ENCODE assay signal across 15 mouse cellular contexts in genomic region chr9:22649606-22650005, GRCm38 (mm10).
DNase-seq lines count a peak whose midpoint lies in the region; ATAC-seq and TF ChIP-seq lines count a peak whose summit lies in the region.
"Had no signal": no experiment of that assay in that cellular context is flagged by ENCODE, and none has a peak within 500 bp of the region (broad histone marks: within the 10 kb centered on the region; RNA-seq: fewer than 3 reads in every experiment).

No protein-coding gene starts in this region.

- dilution Hi-C loops in CH12.LX (cut with MboI; ENCODE audit: extremely low pct_ligation_motif_present, extremely low pct_unique_long_range_greater_than_20kb, low sequenced_read_pairs): no loop called here

- peak; percentile 21 for DNase-seq in 416B (ENCODE audit: low read depth)
- DNase-seq in CH12.LX (ENCODE audit: extremely low read depth): peak; percentile 86
- peak; percentile 72 to 75 for DNase-seq in spleen, postnatal 36 days (ENCODE audit: low spot score in 2 of 2)
- DNase-seq in neural tube, embryonic 10.5 days (ENCODE audit: extremely low spot score, low spot score): no peak
- DNase-seq in frontal cortex, adult 2 months (ENCODE audit: extremely low spot score in 1 of 2, low spot score in 1 of 2): no peak
- DNase-seq in heart, embryonic 10.5 days (ENCODE audit: low spot score): no peak
- DNase-seq in c-Kit-positive CD71-positive TER-119-positive erythroid progenitor cells, embryonic 14.5 days (ENCODE audit: low spot score): no peak
- DNase-seq: adrenal gland, postnatal 10 days; kidney, adult 2 months; liver had no signal

- H3K4me2 ChIP-seq in CH12.LX (ENCODE audit: insufficient read depth, low read depth, poor library complexity, severe bottlenecking): peak overlapping the region; percentile 12
- H3K4me2 ChIP-seq: heart, embryonic 12.5 days; hindbrain, embryonic 12.5 days; lung, embryonic 15.5 days; midbrain, embryonic 15.5 days had no signal

- peak; percentile 83 for ATAC-seq in megakaryocyte, adult 5-6 weeks (ENCODE audit: poor library complexity, severe bottlenecking)
- ATAC-seq: midbrain, embryonic 15.5 days had no signal

- peak; percentile 91 for TF ChIP-seq EP300 in CH12.LX (IDR thresholded peaks at IDR 0.05; ENCODE audit: low read length)

- TF ChIP-seq CTCF in CH12.LX (conservative IDR thresholded peaks at IDR 0.05 in 1 of 2, IDR thresholded peaks at IDR 0.05 in 1 of 2; ENCODE audit: low read depth in 2 of 2, low read length in 2 of 2): no peak

- 80% methylated on average over 10 of the region's 10 CpGs for WGBS in heart, embryonic 10.5 days

- no peak overlapping the region for H3K4me3 ChIP-seq in CH12.LX (replicated peaks in 1 of 3; ENCODE audit: low read depth in 2 of 3, low read length in 2 of 3, poor library complexity in 1 of 3)
- no peak overlapping the region for H3K4me3 ChIP-seq in heart, embryonic 10.5 days
- H3K4me3 ChIP-seq: heart, embryonic 12.5 days; hindbrain, embryonic 12.5 days; lung, embryonic 15.5 days; midbrain, embryonic 15.5 days had no signal

- H3K27me3 ChIP-seq in CH12.LX (replicated peaks): no peaks in the 10 kb centered on the region
- H3K27me3 ChIP-seq in heart, embryonic 10.5 days (ENCODE audit: insufficient read depth, poor library complexity, severe bottlenecking): no peaks in the 10 kb centered on the region
- H3K27me3 ChIP-seq: heart, embryonic 12.5 days; hindbrain, embryonic 12.5 days; lung, embryonic 15.5 days; midbrain, embryonic 15.5 days had no signal

- in situ Hi-C loops in CH12.LX (cut with MboI; ENCODE audit: low pct_ligation_motif_present, low pct_unique_long_range_greater_than_20kb, low sequenced_read_pairs): no loop called here

- peak overlapping the region; percentile 33; the same call in 1 of the 2 replicates for H3K27ac ChIP-seq in CH12.LX (ENCODE audit: insufficient read depth, low read depth)
- H3K27ac ChIP-seq in heart, embryonic 10.5 days: no peak overlapping the region
- H3K27ac ChIP-seq: hindbrain, embryonic 12.5 days; lung, embryonic 15.5 days; midbrain, embryonic 15.5 days had no signal

- no peaks in the 10 kb centered on the region for H3K36me3 ChIP-seq in CH12.LX (replicated peaks in 1 of 2; ENCODE audit: control insufficient read depth in 1 of 2, insufficient read depth in 1 of 2, low read length in 1 of 2)
- no peaks in the 10 kb centered on the region for H3K36me3 ChIP-seq in heart, embryonic 10.5 days
- H3K36me3 ChIP-seq: hindbrain, embryonic 12.5 days; lung, embryonic 15.5 days; midbrain, embryonic 15.5 days had no signal

- H3K79me2 ChIP-seq in CH12.LX (replicated peaks; ENCODE audit: control insufficient read depth, extremely low read depth, insufficient read depth, poor library complexity, severe bottlenecking): no peaks in the 10 kb centered on the region

- no peak; the same call in none of the 2 replicates for TF ChIP-seq RAD21 in CH12.LX (IDR thresholded peaks at IDR 0.05; ENCODE audit: low read depth, low read length)

- H3K9ac ChIP-seq in CH12.LX (ENCODE audit: insufficient read depth, low read depth): no peak overlapping the region
- H3K9ac ChIP-seq: heart, embryonic 12.5 days; hindbrain, embryonic 12.5 days; lung, embryonic 15.5 days; midbrain, embryonic 15.5 days had no signal

- H3K9me3 ChIP-seq in CH12.LX (replicated peaks; ENCODE audit: low read length): peaks cover 4% of the 10 kb centered on the region
- no peaks in the 10 kb centered on the region for H3K9me3 ChIP-seq in heart, embryonic 10.5 days
- H3K9me3 ChIP-seq: heart, embryonic 12.5 days; lung, embryonic 15.5 days; midbrain, embryonic 15.5 days had no signal

- peaks cover 8 to 28% of the 10 kb centered on the region in 2 experiments for H3K4me1 ChIP-seq in CH12.LX (ENCODE audit: control insufficient read depth in 1 of 2, insufficient read depth in 2 of 2)
- no peaks in the 10 kb centered on the region for H3K4me1 ChIP-seq in heart, embryonic 10.5 days
- H3K4me1 ChIP-seq: heart, embryonic 12.5 days; hindbrain, embryonic 12.5 days; lung, embryonic 15.5 days; midbrain, embryonic 15.5 days had no signal

- peak; percentile 45 for TF ChIP-seq POLR2A in CH12.LX (IDR thresholded peaks at IDR 0.05; ENCODE audit: low read depth, low read length)

TF ChIP-seq in CH12.LX, 34 proteins besides CTCF, POLR2A, EP300 and RAD21:
- TF ChIP-seq ETS1 (conservative IDR thresholded peaks at IDR 0.05; ENCODE audit: low read depth, low read length) (peak; percentile 62; the same call in 1 of the 2 replicates), NELFE (IDR thresholded peaks at IDR 0.05; ENCODE audit: low read depth, low read length) (no peak), ZNF384 (IDR thresholded peaks at IDR 0.05; ENCODE audit: low read depth, low read length) (no peak), ZC3H11A (IDR thresholded peaks at IDR 0.05; ENCODE audit: low read depth, low read length) (no peak), TBP (conservative IDR thresholded peaks at IDR 0.05; ENCODE audit: low read depth, low read length) (peak; percentile 55; the same call in 1 of the 2 replicates), ELF1 (IDR thresholded peaks at IDR 0.05; ENCODE audit: low read depth, low read length) (peak; percentile 88), UBTF (IDR thresholded peaks at IDR 0.05; ENCODE audit: low read depth, low read length) (no peak), POLR2AphosphoS2 (IDR thresholded peaks at IDR 0.05; ENCODE audit: low read depth, low read length) (no peak), TCF12 (IDR thresholded peaks at IDR 0.05; ENCODE audit: low read depth, low read length) (peak; percentile 86), ZMIZ1 (IDR thresholded peaks at IDR 0.05; ENCODE audit: low read depth, low read length) (no peak), JUN (IDR thresholded peaks at IDR 0.05; ENCODE audit: insufficient read depth, low read depth, low read length) (peak; percentile 65), JUND (conservative IDR thresholded peaks at IDR 0.05; ENCODE audit: low read depth, low read length) (peak; percentile 86), KAT2A (IDR thresholded peaks at IDR 0.05; ENCODE audit: insufficient replicate concordance, low read length) (no peak), BHLHE40 (IDR thresholded peaks at IDR 0.05; ENCODE audit: low read depth, low read length) (peak; percentile 92), HCFC1 (IDR thresholded peaks at IDR 0.05; ENCODE audit: low read depth, low read length) (no peak), MAZ (IDR thresholded peaks at IDR 0.05; ENCODE audit: low read depth, low read length) (no peak), MAFK (IDR thresholded peaks at IDR 0.05; ENCODE audit: insufficient replicate concordance, low read length) (no peak), SMC3 (IDR thresholded peaks at IDR 0.05; ENCODE audit: low read depth, low read length) (peak; percentile 3; the same call in 1 of the 2 replicates), IRF4 (IDR thresholded peaks at IDR 0.05; ENCODE audit: low read depth, low read length) (peak; percentile 97), E2F4 (IDR thresholded peaks at IDR 0.05; ENCODE audit: insufficient replicate concordance, low read depth, low read length) (no peak), USF2 (conservative IDR thresholded peaks at IDR 0.05; ENCODE audit: low read depth, low read length) (no peak), MXI1 (IDR thresholded peaks at IDR 0.05; ENCODE audit: low read depth, low read length) (peak; percentile 26; the same call in 1 of the 2 replicates), MEF2A (IDR thresholded peaks at IDR 0.05; ENCODE audit: borderline replicate concordance, low read depth, low read length) (peak; percentile 74), GABPA (IDR thresholded peaks at IDR 0.05; ENCODE audit: insufficient replicate concordance, low read depth, low read length) (no peak), USF1 (IDR thresholded peaks at IDR 0.05; ENCODE audit: low read depth, low read length) (no peak), MYC (IDR thresholded peaks at IDR 0.05; ENCODE audit: low read depth, low read length) (peak; percentile 94), PAX5 (IDR thresholded peaks at IDR 0.05; ENCODE audit: low read length) (no peak), ZKSCAN1 (IDR thresholded peaks at IDR 0.05; ENCODE audit: borderline replicate concordance, low read depth, low read length) (no peak), RCOR1 (conservative IDR thresholded peaks at IDR 0.05; ENCODE audit: low read depth, low read length) (no peak), CHD2 (IDR thresholded peaks at IDR 0.05; ENCODE audit: low read length) (no peak), NRF1 (IDR thresholded peaks at IDR 0.05; ENCODE audit: low read depth, low read length) (no peak), MAX (IDR thresholded peaks at IDR 0.05; ENCODE audit: low read length) (peak; percentile 95), SIN3A (IDR thresholded peaks at IDR 0.05; ENCODE audit: low read length) (no peak)
TF ChIP-seq in CH12.LX: peak in this region for 13.

Comparison
In these comparisons a context has a peak if more than half of its experiments do, and no peak if none do; other contexts are left out.
1. DNase-seq: peak in 416B (single experiment), CH12.LX (single experiment) and spleen, postnatal 36 days (2 of 2); none in neural tube, embryonic 10.5 days (single experiment), frontal cortex, adult 2 months (0 of 2), heart, embryonic 10.5 days (single experiment) and c-Kit-positive CD71-positive TER-119-positive erythroid progenitor cells, embryonic 14.5 days (single experiment).